Mouse (Mus musculus) limb, embryonic 14.5 days (tissue): ENCODE measurements at regions not wholly inside any gene's neighbourhood (a gene's known extent, or its start where the extent isn't known, plus 50 kb on each side); places are given as distances from the start of the nearest gene placed in this dataset.

Experiments used
- ATAC-seq: fragments of 200-750 bp; cut with Nextera tagmentation; 2 replicates; pipeline ENCODE4 v1.8.0; 2017; ENCODE audit warnings: low read depth, moderate number of reproducible peaks, moderate TSS enrichment; ENCODE audit not compliant: low FRiP score
- DNase-seq: peaks from one replicate; pipeline ENCODE4 v3.0.0-alpha.2; 2015; ENCODE audit warnings: low spot score
- H3K27ac ChIP-seq: fragments of 300-500 bp; sonication (generic); replicated peaks from 2 replicates; pipeline ENCODE4 v1.5.1; 2014; ENCODE audit warnings: low read depth, mild to moderate bottlenecking, low read length, moderate library complexity, mixed read lengths
- H3K27me3 ChIP-seq: fragments of 300-500 bp; sonication (generic); 2 replicates; pipeline ENCODE4 v1.6.1; 2014; ENCODE audit warnings: low read length, mixed read lengths; ENCODE audit not compliant: control insufficient read depth, insufficient read depth
- H3K36me3 ChIP-seq: fragments of 300-500 bp; sonication (generic); 2 replicates; pipeline ENCODE4 v1.6.1; 2014; ENCODE audit warnings: mild to moderate bottlenecking, low read length, moderate library complexity, mixed read lengths; ENCODE audit not compliant: control insufficient read depth, insufficient read depth
- H3K4me1 ChIP-seq: fragments of 300-500 bp; sonication (generic); 2 replicates; pipeline ENCODE4 v1.6.1; 2014; ENCODE audit warnings: antibody characterized with exemption, low read length, mixed read lengths; ENCODE audit not compliant: control insufficient read depth, insufficient read depth
- H3K4me2 ChIP-seq: fragments of 300-500 bp; sonication (generic); replicated peaks from 2 replicates; pipeline ENCODE4 v1.6.1; 2014; ENCODE audit warnings: low read depth, mild to moderate bottlenecking, low read length, moderate library complexity; ENCODE audit not compliant: severe bottlenecking
- H3K4me3 ChIP-seq: fragments of 300-500 bp; sonication (generic); replicated peaks from 2 replicates; pipeline ENCODE4 v1.5.1; 2014; ENCODE audit warnings: low read length
- H3K9ac ChIP-seq: fragments of 300-500 bp; sonication (generic); 2 replicates; pipeline ENCODE4 v1.6.1; 2014; ENCODE audit warnings: mild to moderate bottlenecking, low read depth, low read length, moderate library complexity; ENCODE audit not compliant: severe bottlenecking
- H3K9me3 ChIP-seq: fragments of 300-500 bp; sonication (generic); 2 replicates; pipeline ENCODE4 v1.6.1; 2016; ENCODE audit warnings: low read length; ENCODE audit not compliant: control insufficient read depth
- POLR2A ChIP-seq: fragments of 200-500 bp; IDR thresholded peaks from 2 replicates; pipeline ENCODE4 v1.8.0; 2012; ENCODE audit warnings: inconsistent platforms, mild to moderate bottlenecking, moderate library complexity, borderline replicate concordance; ENCODE audit not compliant: insufficient read depth, insufficient read length; ENCODE audit errors: extremely low read depth
- WGBS: fragments of 180-500 bp; shearing (Covaris S2); extraction: QIAGEN DNeasy Blood & Tissue Kit; methylation state at CpG from one replicate; pipeline ENCODE4 v1.1.7; 2014; 5-methylcytosine and 5-hydroxymethylcytosine counted together

GRCm38 (mm10) chr10:96738606-96739005 lies 121.8 kb downstream of the Btg1 start:
- no peak for DNase-seq
- Histone ChIP-seq H3K4me2 (no peak overlapping the region), H3K9me3 (no peaks in the 10 kb centered on the region), H3K4me3 (no peak overlapping the region), H3K36me3 (no peaks in the 10 kb centered on the region), H3K27ac (no peak overlapping the region), H3K4me1 (no peaks in the 10 kb centered on the region), H3K9ac (no peak overlapping the region), H3K27me3 (no peaks in the 10 kb centered on the region)
- no peak for ATAC-seq
- WGBS: 87% methylated on average over 5 of the region's 5 CpGs
- TF ChIP-seq POLR2A: no peak

- no peak for TF ChIP-seq POLR2A
- H3K27me3 ChIP-seq: no peaks in the 10 kb centered on the region
- no peaks in the 10 kb centered on the region for H3K36me3 ChIP-seq
- H3K27ac ChIP-seq: 0 out of 2 replicates have a peak overlapping the region, but pooled peaks have one; percentile 9
- no peak overlapping the region; the same call in 1 of the 2 replicates for H3K4me2 ChIP-seq
- H3K4me1 ChIP-seq: peaks cover 7% of the 10 kb centered on the region
- DNase-seq (peak; percentile 70), ATAC-seq (peak; percentile 65; the same call in 1 of the 2 replicates)
- 19% methylated on average over 11 of the region's 11 CpGs for WGBS
- no peak overlapping the region for H3K9ac ChIP-seq
- H3K4me3 ChIP-seq: no peak overlapping the region
- no peaks in the 10 kb centered on the region for H3K9me3 ChIP-seq
Measured at GRCm38 (mm10) chr10:96744167-96744777, 127.5 kb downstream of the Btg1 start.

GRCm38 (mm10) chr10:96747015-96747663 lies 130.3 kb downstream of the Btg1 start:
- Histone ChIP-seq H3K4me1 (peaks cover 17% of the 10 kb centered on the region), H3K4me3 (no peak overlapping the region), H3K9me3 (no peaks in the 10 kb centered on the region), H3K27me3 (no peaks in the 10 kb centered on the region), H3K27ac (no peak overlapping the region), H3K4me2 (no peak overlapping the region), H3K9ac (no peak overlapping the region), H3K36me3 (no peaks in the 10 kb centered on the region)
- no peak for ATAC-seq
- no peak for TF ChIP-seq POLR2A
- DNase-seq: no peak
- 88% methylated on average over 9 of the region's 9 CpGs for WGBS

- Histone ChIP-seq H3K4me2 (no peak overlapping the region), H3K4me1 (peaks cover 16% of the 10 kb centered on the region), H3K9ac (no peak overlapping the region), H3K9me3 (no peaks in the 10 kb centered on the region), H3K36me3 (no peaks in the 10 kb centered on the region), H3K27me3 (no peaks in the 10 kb centered on the region), H3K27ac (no peak overlapping the region), H3K4me3 (no peak overlapping the region)
- peak; percentile 34 for DNase-seq
- no peak for ATAC-seq
- 59% methylated on average over 5 of the region's 5 CpGs for WGBS
- no peak for TF ChIP-seq POLR2A
Measured at GRCm38 (mm10) chr10:96750861-96751260, 134.1 kb downstream of the Btg1 start.

GRCm38 (mm10) chr10:96751580-96752264 lies 134.9 kb downstream of the Btg1 start:
- no peak for TF ChIP-seq POLR2A
- peak; percentile 49 for DNase-seq
- no peak for ATAC-seq
- peak overlapping the region; percentile 25; the same call in 1 of the 2 replicates for H3K4me2 ChIP-seq
- H3K4me3 ChIP-seq: 0 out of 2 replicates have a peak overlapping the region, but pooled peaks have one; percentile 2
- H3K27me3 ChIP-seq: no peaks in the 10 kb centered on the region
- no peaks in the 10 kb centered on the region for H3K9me3 ChIP-seq
- H3K36me3 ChIP-seq: no peaks in the 10 kb centered on the region
- 13% methylated on average over 12 of the region's 12 CpGs for WGBS
- peak overlapping the region; percentile 2; the same call in 1 of the 2 replicates for H3K9ac ChIP-seq
- peaks cover 16% of the 10 kb centered on the region for H3K4me1 ChIP-seq
- H3K27ac ChIP-seq: no peak overlapping the region
